Mouse (Mus musculus) frontal cortex, postnatal 36 days (tissue): ENCODE data around the gene Cdcp2.

Source experiments
- DNase-seq, 2 experiments: peaks; one replicate each; pipeline ENCODE4 v3.0.0; 2022; ENCODE audit warnings: low spot score in 2 of 2

Gene Cdcp2

DNA sequence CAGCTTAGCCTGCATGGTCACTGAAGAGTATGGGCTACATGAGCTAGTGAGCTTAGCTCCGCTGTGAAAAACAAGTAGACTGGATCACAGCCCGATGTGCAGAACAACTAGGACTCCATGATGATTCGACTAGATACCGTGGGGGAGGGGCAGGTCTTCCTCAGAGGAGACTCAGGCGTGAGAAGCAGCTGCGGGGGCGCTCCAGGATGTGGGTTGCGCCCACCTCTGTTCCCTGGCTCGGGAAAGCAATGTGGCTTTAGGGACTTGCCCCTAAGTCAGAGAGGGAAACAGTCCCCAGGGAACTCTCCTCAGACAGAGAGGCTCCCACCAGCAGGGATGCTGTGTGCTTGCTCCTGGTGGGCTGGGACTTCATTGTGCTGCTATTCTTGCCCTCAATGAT lies 33.8 kb downstream of the Cdcp2 start:
- DNase-seq = peak in 1 of 2 experiments; percentile 21

GRCm38 (mm10) chr4:107134891-107135290 lies 38.2 kb downstream of the Cdcp2 start:
- no peak for DNase-seq

DNA sequence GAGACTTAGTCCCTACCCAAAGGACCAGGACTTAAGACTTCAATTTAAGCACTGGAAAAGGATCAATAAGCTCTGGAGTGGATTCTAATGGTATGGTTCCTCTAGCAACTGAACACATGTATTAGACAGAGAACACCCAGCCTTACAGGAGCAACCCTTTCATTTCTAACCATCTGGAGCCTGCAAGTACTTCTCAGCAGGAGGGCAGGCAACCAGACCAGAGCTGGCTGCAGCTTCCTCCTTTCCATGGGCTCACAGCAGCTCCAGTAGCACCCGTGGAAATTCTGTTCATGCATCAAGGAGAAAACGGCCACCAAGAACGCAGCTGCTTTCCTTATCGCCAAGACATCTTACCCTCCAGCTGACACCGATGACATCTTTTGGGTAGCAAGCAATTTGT lies 39.0 kb downstream of the Cdcp2 start:
- DNase-seq = no peak

DNA sequence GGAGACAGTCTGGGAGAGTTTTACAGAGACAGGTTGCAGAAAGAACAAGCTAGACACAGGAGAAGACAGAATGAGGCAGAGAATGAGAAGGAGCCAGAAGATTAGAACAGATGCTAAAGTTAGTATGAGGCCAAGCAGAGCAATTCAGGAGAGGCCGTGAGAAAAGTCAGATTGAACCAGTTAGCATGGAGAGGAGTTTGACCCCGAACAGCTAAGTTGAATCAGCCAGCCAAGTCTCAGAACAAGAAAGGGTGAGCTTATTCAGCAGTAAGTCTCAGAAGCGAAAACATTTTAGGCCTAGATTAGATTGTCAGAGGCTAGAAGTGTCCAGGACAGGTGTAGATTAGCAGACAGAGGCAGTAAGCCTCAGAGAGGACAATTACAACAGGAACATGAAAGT lies 39.8 kb downstream of the Cdcp2 start:
- DNase-seq = no peak

DNA sequence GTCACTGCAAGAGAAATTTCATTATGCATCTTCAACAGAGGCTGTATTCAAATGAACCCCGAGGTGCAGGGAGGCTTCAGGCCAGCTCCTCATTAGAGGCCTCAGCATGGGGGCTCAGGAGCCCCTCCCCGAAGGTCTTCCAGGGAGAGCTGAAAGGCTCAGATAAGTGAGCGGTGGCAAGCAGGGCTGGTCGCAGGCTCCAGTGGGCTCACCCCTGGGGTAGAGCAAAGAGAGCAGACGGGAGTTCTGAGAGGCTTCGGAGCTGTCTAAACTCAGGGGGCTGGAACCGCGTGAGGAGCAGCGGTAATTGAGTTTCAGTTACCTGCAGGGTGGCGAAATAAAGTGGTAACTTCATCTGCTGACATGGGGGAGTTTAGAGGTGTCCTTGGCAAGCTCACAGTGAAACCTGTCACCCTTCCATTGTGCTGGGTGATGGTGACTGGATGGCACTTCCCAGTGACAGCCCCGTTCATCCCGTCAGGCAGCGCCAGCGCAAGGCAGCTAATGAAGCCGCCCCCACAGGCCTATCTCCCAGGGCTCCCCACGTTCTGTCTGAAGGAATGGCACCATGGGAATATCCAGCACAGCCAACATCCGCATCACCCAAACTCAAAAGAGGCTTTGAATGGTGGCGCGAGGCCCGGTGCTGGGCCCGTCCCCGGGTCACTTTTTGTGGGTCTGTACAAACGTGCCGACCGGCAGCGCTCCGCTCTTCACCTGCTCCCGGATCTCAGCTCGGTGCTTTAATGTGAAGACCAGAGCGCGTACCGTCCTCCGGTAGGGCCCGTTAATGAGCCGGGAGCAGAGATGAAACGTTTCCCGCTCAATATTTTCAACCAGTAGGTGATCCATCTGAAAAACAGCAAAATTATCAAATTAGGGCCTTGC lies 42.5 kb downstream of the Cdcp2 start:
- DNase-seq = no peak

- no peak for DNase-seq
These were observed 43.3 kb downstream of the Cdcp2 start for GRCm38 (mm10) chr4:107139836-107140631.

DNA sequence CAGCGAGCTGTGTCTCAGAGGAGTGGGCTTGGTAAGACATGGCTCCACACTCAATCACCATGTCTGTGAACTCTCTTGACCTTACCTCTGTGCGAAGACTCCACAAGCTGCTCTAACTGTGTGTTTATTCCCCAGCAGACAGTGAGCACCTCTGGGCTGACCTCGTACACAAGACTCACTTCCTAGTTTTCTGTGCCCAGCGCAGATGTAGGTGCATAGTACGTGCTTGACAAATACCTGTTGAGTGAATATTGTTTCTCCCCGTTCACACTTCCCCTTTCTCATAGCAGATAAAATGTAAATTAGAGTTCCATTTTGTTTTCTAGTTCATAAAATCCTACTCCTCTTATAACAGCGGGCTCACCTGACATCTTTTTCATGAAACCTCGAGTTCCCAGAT lies 46.8 kb downstream of the Cdcp2 start:
- DNase-seq = no peak

DNA sequence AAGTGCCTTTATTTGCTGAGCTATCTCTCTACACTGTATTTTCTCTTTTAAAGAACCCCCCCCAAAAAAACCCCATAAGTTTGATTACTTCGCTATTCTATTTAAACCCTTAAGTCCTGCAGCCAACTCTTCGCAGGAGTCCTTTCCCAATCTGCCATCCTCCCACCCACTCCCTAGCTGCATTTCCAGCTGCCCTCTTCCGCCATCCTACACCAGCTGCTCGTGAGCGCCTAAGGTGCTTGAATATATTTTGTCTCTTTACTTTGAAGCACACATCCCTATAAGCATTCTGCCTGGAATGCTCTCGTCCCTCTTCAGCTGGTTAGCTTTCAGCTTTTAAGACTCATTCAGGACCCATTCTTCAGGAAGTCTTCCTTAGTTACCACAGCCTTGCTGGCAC lies 54.3 kb downstream of the Cdcp2 start:
- DNase-seq = peak; percentile 36 to 60

- DNase-seq = no peak
These were observed 55.9 kb downstream of the Cdcp2 start for GRCm38 (mm10) chr4:107152571-107152970.

- no peak for DNase-seq
These were observed 60.3 kb downstream of the Cdcp2 start for GRCm38 (mm10) chr4:107156983-107157401.

- no peak for DNase-seq
These were observed 62.6 kb downstream of the Cdcp2 start for GRCm38 (mm10) chr4:107159166-107159773.

DNA sequence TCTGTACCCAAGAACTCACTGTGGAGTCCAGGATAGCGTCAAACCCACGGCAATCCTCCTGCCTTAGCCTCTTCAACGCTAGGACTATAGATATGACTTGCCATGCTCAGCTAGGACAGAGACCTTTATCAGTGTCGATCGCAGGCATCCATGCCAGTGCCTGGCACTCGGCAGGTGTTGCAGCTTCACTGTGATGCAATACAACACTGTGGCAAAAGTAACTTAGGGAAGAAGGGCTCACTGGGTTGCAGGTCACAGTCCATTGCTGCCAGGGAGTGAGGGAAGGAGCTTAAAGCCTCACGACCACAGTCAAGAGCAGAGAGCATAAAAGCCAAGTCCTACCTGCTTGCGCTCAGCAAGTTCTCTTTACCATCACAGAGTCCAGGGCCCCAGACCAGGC lies 63.5 kb downstream of the Cdcp2 start:
- DNase-seq = no peak
